Mouse (Mus musculus) adrenal gland, postnatal 4 days (tissue): ENCODE data around the gene Aqp1. TPM values are rescaled to one million over a fixed set of nuclear protein-coding genes. Genes with fewer than 3 reads are reported as not detected.

Experiments used
- DNase-seq, 2 experiments: peaks; one replicate each; pipeline ENCODE4 v3.0.0; 2021 to 2022; ENCODE audit warnings: low spot score in 2 of 2, mixed read lengths in 2 of 2
- long read RNA-seq, 2 experiments: library from polyadenylated mRNA; stranded (forward); transcript quantifications; one replicate each; pipeline ENCODE4 v2.0.0; 2021
- total RNA-seq, 2 experiments: library from RNA; stranded (reverse); gene quantifications; 2 replicates each; pipeline ENCODE4 v1.2.3; 2021

The Aqp1 gene
- total RNA-seq: 10 to 100 TPM; 71.4 to 78.1 TPM
- long read RNA-seq, experiment 1, partial matches to known transcripts: 8 of 11 reads
- long read RNA-seq, experiment 1, other reads (novel, unspliced or antisense): 0 of 11 reads
- long read RNA-seq, experiment 2, transcript Aqp1-201 (4 exons, 2,627 nt): major isoform, 76 of 107 reads
- long read RNA-seq, experiment 2, partial matches to known transcripts: 30 of 107 reads
- long read RNA-seq, experiment 2, other reads (novel, unspliced or antisense): 1 of 107 reads

DNA sequence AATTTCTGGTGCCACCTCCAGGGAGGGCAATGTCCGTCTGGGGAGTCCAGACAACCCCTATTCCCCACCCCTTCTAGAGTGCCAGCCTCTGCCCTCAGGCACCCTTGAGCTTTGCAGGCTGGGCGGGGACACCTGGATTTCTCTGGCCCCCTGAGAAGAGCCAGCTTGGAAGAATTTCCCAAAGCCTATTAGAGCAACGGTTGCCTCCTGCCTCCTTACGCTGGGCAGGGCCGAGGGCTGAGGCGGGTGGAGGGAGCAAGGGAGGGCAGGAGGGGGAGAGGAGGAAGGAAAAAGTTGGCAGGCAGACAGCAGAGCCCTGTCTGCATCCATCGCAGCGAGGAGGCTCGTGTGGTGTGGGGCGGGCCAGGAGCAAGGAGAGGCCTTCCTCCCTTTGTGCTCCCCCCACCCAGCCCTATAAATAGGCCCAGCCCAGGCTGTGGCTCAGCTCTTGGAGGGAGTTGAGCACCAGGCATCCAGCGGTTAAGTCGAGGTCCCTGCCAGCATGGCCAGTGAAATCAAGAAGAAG lies at the start of gene Aqp1:
Gene Aqp1 (plus strand): TSS at position 444 of the 526 bp plus-strand sequence.
- no peak for DNase-seq

DNA sequence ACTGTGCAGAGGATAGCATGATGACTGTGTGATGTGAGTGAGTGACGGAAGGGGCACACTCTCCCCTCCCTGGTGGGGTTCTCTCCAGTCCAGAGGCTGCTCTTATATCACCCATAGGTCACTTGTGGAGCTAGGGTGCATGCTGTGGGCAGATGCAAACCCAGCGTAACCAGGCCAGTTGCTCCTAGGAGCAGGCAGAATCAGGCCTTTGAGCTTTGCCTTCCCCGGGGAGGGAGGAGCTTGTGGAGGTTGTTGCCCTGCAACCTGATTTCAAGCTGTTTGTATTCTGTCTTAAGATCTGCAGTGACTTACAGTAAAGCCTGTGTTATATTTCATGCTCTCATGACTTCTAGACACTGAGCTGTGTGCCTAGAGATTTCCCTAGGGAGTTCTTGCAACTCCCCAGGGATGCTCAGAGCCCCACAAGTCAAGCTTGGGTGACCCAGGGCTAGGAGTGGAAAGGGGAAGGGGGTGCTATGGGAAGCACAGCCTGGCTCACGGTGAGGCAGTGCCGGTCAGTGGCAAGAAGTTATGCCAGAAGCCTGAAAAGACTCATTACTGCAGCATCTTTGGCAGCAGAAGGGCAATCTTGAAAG lies 48.1 kb upstream of the Aqp1 start:
- DNase-seq: no peak

DNA sequence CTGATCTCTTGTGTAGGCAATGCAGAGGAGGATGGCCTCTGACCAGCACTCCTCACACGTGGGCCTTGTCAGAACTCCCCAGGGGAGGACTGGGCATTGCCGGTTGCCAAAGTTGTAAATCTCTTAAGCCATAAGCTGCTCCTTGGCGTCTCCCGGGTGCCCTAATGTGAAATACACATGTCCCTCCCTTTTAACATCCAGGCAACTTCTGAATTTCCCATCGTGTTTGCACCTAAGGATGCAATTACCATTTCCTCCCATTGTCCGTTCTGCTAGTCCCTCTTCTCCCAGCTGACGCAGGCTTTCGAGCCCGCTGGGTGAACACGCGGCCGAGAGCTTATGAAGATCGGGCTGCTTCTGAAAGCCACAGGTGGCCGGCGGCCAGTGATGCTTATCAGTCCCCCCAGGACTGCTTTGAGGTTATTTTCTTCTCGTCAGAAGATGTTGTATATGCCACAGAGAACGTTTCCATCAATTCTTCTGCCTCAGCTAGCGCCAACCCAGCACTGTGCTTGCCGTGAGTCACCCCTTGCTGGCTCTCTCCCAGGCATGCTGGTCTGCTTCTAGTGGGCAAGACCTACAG lies 41.6 kb upstream of the Aqp1 start:
- DNase-seq: no peak

DNA sequence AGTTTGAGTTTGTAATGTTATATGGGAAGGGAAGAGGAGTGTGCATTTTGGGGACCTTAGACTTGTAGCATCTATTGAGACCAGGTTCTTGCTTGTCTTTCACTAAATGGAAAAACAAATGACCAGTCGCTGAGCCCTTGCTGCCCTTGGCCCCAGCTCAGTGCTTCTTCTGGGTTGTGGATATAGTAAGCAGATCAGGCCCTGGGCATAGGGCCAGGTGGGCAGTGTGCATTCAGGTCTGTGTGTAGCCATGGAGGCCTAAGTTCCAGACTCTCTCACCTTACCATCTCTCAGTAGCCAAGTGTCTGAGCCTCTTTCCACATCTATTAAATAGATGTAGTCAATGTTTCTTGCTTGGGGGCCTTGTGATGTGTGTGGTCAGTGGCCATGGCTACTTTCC lies 40.9 kb upstream of the Aqp1 start:
- DNase-seq: no peak

DNA sequence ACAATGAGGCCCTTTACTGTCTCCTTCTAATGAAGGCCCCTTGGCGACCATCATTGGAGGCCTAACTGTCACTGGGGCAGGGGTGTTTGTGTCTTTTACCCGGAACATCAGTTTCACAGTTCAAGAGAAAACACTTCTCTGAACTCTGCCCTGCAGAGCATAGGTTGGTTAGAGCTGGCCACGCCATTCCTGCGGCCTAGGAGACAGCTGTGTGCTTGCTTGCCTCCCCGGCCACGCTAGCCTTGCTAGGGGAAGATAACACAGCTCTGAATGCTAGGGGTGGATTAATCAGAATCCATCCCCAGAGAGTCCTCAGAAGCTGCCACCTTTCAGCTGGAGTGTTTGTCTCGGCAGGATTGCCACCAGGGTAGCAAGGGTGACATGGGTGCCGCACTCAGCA lies 36.8 kb upstream of the Aqp1 start:
- no peak for DNase-seq

DNA sequence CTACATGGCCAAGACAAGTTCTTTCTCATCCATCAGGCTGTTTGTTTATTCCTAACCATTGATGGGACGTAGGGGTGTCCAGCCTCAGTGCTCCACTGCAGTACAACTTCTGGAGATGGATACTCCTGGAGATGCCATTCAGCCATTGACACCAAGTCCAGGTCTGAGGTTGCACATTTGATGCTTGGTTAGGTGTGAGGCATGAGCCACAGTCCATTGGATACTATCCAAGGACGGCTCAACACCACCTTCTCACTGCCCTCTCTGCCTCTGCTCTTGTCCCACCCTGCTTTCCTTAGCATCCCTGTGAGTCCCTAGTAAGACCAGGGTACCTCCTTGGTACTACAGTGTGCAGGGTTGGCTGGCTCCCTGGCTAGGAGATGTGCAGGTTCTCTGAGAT lies 36.3 kb upstream of the Aqp1 start:
- DNase-seq: no peak

DNA sequence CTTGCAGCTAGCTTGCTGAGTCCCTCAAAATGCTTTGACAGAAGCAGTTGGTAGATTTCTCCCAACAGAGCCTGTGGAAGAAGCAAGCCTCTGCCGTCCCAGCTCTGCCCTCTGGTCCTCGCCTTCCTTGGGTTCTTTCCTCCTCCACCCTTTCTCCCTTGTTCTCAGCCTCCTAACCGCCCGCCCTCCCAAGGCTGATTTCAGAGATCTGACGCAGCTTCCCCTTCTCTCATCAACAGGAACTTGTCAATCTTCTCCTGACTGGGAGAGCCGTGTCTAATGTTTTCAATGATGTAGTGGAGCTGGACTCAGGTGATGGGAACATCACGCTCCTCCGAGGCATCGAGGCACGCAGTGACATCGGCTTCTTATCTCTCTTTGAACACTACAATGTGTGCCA lies 35.5 kb upstream of the Aqp1 start:
- DNase-seq: no peak

DNA sequence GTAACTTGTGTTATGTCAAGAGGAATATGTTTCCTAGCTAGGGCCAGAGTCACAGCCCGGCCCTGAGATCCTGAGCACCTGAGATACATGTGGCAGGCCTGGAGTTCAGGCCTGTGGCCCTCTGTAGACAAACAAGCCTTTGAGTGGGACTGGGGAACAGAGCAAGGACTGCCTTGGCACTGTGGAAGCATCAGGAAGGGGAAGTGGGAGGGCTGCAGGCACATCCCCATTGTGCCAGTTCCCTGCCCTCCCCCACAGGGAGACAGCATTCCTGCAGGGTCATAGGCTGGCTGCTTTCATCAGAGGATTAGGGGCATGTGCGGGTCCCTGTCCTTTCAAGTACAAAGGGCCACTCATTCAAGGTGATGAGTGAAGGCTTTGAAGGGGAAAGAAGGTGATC lies 26.1 kb upstream of the Aqp1 start:
- DNase-seq: no peak

DNA sequence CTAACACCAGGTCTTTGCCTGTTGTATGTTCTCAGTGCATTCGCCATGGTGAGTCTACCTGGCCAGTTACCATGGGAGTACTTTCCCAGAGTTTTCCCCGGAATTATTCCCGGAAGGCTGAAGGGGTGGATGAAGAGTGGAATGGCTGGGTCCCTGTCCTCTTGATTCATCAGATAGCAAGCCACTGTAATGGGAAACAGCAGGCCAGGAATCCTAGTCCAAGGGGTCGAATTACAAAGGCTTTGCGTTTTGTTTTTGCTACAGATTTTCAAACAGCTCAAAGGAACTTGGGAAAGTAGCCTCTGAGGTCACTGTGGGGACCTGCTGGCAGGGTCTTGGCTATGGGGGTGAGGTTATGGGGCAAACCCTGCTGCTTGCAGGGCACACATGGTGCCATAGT lies 24.3 kb upstream of the Aqp1 start:
- DNase-seq: no peak

DNA sequence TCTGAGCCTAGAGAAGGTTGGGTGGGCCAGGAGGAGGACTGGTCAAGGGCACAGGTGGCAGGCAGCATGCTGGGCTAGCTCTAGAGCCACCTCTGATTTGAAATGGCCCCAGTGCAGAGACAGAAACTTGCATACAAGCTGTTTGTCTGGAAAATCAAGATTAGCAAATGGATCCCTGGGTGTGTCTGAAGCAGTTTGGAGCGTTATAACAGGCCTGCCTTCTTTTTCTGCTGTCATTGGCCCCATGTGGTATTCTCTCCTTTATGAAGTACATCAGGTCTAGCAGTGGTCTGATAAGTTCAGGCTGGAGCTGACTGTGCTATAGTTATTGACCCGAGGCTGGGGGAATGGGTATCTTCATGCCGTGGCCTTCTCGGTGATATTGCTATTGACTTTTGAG lies 22.3 kb upstream of the Aqp1 start:
- DNase-seq: no peak

DNA sequence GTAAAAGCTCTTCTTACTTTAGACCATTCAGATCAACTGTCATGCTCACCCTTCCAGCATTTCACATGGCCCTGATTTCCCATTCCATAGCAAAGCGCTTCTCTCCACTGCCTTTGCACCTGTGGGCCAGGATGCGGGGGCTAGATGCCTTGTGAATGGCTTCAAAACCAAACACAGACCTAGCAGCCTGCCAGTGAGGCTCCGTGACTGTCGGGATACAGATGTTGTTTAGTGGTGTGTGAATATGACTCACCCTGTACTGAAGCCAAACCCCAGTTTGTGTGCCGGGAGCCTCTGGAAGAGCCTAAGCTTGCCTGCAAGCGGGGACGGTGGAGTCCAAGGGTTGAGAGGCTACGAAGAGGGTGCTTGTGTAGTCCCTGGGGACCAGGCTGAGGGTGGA lies 21.6 kb upstream of the Aqp1 start:
- no peak for DNase-seq

DNA sequence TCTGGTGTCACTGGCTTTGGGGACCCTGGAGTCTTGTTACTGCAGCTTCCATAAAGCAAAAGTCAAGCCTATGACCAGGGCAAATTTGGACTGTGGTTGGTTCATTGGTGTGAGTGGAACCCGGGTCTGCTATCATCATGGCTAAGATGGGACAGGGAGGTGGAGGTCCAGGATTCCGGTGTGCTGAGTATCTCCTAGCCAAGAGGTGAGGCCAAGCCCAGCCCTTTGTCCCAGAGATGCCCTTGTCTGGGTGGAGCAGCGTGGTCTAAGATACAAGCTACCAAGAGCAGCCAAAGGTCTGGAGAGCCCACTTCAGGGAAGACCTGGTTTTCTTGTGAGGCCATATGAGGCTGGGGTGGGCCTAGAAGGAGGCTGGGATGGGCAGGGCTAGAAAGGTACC lies 17.6 kb upstream of the Aqp1 start:
- DNase-seq: no peak

DNA sequence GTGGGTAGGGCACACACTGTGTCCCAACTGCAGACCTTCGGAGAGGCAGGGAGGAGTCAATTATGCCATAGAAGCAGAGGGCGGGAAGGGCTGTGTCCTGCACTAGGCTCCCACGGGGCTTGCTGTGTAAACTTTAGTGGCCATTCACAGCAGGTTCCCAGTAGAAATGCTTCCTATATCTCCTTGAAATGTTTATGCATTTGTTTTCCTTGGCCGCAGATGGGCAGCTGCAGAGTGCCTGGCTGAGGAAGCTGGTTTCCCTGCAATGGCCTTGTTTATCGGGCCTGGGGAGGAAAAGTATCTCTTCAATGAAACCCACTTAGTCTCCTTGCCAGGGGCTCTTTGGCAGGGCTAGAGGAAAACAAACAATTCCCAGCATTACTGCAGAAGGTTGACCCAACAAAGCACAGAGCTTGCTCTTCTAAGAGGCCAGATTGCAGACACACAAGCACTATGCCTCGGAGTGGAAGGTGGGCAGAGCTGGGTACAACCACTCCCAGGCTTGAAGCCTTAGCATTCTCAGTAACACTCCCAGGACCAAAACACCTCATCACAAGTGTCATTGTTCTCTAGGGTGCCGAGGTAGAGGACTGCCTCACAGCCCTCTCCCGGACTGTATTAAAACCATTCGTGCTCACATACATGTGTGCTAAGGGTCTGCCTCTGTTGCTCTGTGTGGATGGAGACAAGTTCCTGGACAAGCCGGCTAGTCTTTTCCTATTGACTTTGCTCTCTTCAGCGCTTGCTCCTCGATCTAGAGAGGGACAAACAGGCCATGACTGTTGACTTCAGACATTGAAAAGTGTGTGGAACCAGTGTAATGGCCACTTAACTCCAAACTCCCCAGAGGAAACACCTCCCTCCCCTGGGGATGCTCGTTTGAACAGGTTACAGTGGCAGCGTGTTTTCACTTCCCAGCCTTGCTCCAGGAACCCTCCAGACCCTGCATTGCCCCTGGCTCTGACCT lies 16.4 kb upstream of the Aqp1 start:
- no peak for DNase-seq

DNA sequence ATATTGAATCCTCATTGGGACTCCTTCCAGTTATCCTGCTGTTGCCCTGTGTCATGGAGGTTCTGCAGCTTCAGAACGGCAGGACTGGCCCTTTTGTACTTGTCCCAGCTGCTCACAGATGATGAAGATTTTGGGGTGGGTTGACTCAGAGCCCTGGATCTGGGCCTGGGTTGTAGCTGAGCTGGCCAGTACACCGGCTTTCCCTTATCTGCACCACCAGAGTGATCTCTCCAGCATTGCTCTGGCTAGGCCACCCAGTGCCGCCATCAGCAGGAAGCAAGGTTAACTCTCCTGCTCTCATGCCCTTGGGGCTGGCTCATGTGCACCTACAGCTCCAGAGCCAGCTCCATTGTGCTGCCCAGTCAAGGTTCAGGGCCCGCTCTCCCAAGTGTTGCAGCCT lies 15.3 kb upstream of the Aqp1 start:
- DNase-seq: no peak

DNA sequence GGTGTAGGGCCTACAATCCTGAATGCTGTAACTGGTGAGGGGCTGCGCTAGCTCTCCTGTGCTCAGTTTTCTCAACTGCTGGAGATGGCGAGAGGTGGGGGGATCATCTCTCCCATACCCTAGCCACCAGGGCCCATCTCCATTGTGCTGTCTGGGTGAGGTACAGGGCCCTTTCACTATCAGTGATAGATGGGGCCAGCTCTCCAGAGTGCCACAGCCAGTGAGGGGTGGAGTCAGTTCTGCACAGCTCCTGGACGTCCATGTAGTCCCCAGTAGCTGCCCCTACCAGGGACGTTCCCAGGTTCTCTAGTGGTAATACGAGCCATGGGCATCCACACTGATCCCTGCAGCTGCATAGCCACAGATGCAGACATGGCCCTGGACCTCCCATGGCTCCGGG lies 14.7 kb upstream of the Aqp1 start:
- DNase-seq: no peak

DNA sequence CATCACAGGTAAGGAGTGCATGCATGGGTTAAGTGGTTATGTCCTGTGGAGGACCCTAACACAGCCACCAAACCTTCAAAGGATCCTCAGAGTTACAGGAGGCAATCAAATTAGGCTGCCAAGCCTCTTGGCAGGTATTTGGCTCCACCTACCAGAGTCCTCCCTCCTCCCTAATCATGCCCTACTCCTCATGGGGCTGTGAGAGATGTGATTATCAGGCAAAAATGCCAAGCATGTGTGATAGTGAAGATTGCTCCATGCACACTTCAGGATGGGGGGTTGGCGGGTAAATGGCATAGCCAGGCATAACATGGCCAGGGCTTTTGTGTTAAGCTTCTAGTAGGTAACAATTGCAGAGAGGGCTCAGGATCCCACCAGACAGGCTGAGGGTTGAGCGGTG lies 13.3 kb upstream of the Aqp1 start:
- DNase-seq: no peak

DNA sequence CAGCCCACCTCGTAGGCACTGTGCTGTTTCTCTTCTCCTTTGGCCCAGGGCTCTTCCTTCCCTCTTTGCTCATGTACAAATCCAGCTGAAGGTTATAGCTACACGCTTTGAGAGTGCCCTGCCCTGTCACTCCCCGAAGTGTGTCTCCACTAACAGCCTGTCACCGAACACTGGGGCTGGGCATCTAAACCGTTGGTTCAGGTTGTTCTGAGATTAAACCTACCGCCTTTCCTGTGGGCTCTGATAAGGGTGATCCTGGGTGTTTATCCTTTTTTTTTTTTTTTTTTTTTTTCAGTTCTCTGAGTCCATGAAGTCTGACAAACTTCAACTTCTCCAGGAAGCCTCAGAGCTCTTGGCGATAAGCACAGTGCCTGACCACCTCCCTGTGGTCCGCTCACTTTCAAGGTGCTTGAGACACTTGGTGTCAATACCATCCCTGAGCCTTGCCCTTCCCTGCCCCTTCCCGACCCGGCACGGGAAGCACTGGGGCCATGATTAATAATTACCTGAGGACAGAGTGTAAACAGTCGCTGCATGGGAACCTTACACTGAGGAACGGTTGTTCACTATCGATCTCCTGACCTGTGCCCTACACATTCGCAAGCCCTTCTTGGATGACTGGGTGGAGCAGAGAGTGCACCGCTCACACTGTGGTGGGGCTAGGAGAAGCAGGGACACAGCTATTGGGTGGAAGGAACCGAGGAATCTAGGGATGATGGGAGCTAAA lies 12.2 kb upstream of the Aqp1 start:
- no peak for DNase-seq

DNA sequence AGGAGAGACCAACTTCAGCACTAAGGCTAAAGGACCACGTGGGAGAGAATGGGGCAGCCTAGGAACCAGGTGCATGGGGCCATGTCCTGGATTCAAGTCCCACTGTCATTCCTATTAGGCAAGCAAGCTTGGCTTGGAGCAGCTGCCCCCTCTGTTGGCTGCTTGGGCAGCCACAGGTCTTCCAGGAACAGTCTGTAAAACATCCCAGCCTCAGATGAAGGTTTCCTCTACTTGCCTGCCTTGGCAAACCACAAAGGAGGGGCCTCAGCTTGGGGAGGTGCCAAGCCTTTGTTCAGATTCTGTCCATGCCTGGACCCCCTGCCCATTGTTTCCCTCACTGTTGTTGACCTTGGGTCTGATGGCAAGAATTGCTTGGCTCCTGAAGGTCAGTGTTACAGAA lies 11.4 kb upstream of the Aqp1 start:
- DNase-seq: no peak

DNA sequence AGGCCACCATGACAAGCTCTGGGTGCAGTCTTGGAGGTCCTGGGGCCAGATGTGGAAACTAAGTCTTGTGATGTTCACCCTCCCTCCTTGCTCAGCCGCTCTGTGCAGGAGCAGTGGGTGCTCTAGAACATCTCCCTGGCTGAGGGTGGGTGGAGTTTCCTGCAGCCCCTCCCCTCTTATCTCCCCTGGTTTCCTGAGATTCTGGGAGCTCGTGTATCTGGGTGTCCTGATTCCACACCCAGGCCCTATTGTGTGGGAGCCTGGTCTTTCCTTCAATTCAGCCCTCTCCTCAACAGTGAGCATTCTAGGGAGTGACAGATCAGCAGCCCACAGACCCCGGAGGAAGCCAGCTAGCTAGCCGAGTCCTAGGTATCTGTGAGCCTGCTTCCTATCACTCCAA lies 9.9 kb upstream of the Aqp1 start:
- DNase-seq: no peak

DNA sequence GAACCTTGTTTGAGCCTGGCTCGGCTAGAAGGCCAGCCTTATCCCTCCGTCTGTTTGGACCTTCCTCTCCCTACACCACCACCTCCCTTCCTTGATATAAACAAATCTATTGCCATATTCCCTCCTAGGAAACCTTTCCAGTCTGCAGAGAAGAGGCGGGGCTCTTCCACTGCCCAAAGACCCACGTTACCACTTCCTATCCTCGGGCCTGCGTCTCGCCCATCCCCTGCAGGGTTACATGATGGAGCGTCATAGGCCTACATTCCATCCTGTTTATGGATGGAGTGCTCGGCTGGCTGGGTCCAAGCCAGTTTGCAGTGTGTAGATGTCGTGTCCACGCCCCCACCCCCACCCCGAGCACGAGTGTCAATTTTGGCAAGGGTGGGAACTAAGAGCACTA lies 8.9 kb upstream of the Aqp1 start:
- DNase-seq: no peak

DNA sequence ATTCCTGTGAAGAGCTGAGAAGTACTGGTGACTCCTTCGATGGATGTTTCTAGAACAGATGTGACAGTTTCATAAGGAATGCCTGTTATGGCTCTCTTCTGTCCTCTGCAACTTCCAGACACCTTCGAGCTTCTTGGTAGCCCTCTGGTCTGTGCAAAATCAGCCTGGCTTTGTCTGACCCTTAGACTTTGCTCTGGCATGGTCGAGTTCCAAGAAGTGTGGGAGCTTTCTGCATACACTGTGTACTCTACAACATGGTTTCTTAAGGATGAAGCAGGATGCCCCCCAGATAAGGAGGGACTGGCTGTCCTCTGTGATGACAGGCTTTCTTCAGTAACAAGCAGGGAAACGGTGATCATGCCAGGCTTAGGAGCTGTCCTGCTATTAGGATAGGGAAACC lies 8.1 kb upstream of the Aqp1 start:
- DNase-seq: no peak
